Mouse (Mus musculus): ENCODE measurements at regions not wholly inside any gene's neighbourhood (a gene's known extent, or its start where the extent isn't known, plus 50 kb on each side); places are given as distances from the start of the nearest gene placed in this dataset.

DNA sequence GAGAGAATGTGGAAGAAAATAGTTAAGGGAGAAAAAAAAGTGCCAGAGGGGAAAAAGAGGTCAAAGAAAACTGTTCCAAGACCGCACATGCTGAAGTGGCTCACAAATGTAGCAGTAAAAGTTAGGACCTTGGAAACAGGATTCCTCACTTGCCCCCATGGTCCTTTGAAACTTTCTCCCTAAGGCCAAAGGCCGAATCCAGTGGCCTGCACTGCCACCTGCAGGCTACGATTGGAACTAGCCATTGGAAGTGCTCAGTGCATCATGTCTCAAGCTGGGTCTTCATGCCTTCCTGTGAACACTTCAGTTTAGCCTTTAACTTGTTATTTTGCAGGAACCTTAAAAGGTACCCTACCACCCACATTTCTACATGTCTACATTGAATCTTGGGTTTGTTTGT lies 56.3 kb upstream of the Mctp2 start:
- Histone ChIP-seq H3K4me3 (no peak overlapping the region), H3K36me3 (no peaks in the 10 kb centered on the region), H3K27ac (no peak overlapping the region), H3K9me3 (no peaks in the 10 kb centered on the region), H3K4me1 (no peaks in the 10 kb centered on the region), H3K27me3 (ENCODE audit: insufficient read depth, poor library complexity, severe bottlenecking) (no peaks in the 10 kb centered on the region)
- DNase-seq (ENCODE audit: low spot score) = peak; percentile 84
- 7% methylated on average over 3 of the region's 3 CpGs for WGBS

DNA sequence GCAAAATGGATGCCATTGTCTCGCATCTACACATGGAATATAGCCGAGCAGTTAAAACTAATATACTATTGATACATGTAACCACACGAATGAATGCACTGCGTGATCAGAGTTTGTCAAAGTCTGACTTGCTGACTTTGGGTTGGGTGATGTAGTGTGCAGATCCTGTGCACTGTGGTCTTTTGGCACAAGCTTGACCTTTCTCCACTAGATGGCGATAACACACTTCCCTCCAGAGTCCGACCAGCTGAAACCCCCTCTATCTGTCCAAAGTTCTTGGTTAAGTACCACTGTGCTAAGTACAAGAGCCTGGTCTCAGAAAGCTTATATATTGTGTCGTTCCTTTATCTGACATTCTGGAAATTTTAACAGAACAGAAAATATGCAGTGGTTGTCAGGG lies 84.9 kb upstream of the Mctp2 start:
- H3K4me1 ChIP-seq = no peaks in the 10 kb centered on the region

DNA sequence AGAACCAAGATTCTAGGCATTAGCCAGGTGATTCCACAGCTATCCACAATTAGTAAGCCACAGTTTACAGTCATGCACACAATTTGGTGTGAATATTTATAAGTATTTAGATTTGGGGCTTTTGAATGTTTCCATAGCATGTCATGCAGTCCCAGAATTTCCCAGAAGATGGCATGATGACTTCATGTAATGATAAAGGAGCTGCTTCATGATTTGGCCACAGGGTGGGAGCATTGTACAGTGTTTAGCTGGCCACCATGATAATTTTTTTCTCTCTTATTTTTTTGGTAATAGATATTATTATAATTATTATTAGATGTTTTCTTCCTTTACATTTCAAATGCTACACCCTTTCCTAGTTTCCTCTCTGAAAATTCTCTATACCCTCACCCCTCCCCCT lies 93.6 kb upstream of the Mctp2 start:
- H3K4me1 ChIP-seq = no peaks in the 10 kb centered on the region
- no peak overlapping the region for H3K27ac ChIP-seq
- H3K27me3 ChIP-seq (ENCODE audit: insufficient read depth, poor library complexity, severe bottlenecking) = no peaks in the 10 kb centered on the region
- no peaks in the 10 kb centered on the region for H3K9me3 ChIP-seq
- H3K4me3 ChIP-seq = no peak overlapping the region
- no peaks in the 10 kb centered on the region for H3K36me3 ChIP-seq
- no peak for DNase-seq (ENCODE audit: low spot score)

More for the DNA sequence above, 84.9 kb upstream of the Mctp2 start:
- no peak for DNase-seq (ENCODE audit: low spot score)
- Histone ChIP-seq H3K27ac (no peak overlapping the region), H3K4me3 (no peak overlapping the region), H3K27me3 (ENCODE audit: insufficient read depth, poor library complexity, severe bottlenecking) (no peaks in the 10 kb centered on the region), H3K36me3 (no peaks in the 10 kb centered on the region), H3K9me3 (no peaks in the 10 kb centered on the region)
- WGBS = 41% methylated on average over 7 of the region's 7 CpGs

DNA sequence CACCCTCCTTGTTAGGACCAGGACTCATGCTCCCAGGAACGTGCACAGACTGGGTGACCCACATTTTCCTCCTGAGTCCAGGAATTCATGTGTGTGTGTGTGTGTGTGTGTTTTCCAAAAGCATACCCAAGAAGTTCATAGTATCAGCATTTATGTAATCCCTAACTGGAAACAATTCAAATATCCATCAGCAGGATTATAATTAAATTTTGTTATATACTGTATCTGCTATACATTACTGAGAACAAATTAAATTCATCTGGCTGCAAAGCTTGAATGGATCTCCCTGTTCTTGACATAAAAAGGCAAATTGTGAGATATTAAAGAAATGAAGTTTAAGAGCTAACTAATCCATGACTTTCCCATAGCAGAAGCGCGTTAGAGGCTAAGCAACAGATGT lies 99.7 kb upstream of the Mctp2 start:
- H3K9me3 ChIP-seq = no peaks in the 10 kb centered on the region
- H3K36me3 ChIP-seq = no peaks in the 10 kb centered on the region
- H3K4me3 ChIP-seq = no peak overlapping the region
- H3K27me3 ChIP-seq (ENCODE audit: insufficient read depth, poor library complexity, severe bottlenecking) = no peaks in the 10 kb centered on the region
- WGBS = 87% methylated on average over 3 of the region's 3 CpGs
- no peak for DNase-seq (ENCODE audit: low spot score)
- no peak overlapping the region for H3K27ac ChIP-seq
- H3K4me1 ChIP-seq = no peaks in the 10 kb centered on the region

DNA sequence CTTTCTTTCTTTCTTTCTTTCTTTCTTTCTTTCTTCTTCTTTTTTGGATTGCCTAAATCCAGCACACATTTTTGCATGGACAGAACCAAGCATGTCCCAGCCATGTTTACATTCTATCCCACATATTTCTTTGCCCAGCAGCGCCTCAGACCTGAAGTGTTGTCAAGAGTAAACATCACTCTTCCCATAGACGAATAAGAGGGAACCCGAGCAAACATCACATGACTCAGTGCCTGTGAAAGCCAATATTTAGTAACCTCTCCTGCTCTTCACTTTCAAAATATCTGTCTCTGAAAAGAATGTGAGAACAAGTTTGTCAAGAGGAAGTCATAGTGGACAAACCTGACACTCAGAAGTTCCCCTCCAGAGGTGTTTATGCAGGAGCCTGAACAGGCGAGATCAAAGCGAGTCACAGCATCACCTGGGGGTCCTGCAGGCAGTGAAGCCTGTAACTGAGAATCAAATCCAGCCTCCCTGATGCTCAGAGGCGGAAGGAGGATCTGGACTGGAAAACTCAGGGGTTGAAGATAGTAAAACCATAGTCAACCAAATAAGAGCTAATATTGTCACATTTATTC lies 102.1 kb upstream of the Mctp2 start:
- Histone ChIP-seq H3K27ac (no peak overlapping the region), H3K36me3 (no peaks in the 10 kb centered on the region), H3K9me3 (no peaks in the 10 kb centered on the region), H3K4me3 (no peak overlapping the region), H3K27me3 (ENCODE audit: insufficient read depth, poor library complexity, severe bottlenecking) (no peaks in the 10 kb centered on the region), H3K4me1 (no peaks in the 10 kb centered on the region)
- DNase-seq (ENCODE audit: low spot score) = no peak
- 54% methylated on average over 6 of the region's 6 CpGs for WGBS

DNA sequence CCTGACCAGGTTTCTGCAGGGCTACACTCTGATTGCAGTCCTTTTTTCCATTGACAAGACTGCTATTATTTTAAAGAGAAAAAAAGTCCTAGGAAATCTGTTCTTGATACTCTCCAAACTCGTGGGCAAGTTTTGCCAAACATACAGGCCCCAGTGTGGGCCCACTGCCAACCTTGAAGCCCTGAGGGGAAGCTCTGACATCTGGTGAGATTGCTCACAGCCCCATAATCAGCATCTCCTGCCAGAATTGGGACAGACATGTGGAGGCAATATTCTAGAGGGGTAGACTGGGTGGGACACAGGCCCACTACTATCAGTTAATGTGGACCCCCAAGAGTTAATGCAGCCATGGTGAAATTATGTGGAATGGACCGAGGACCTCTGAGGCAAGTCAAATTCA lies 132.1 kb upstream of the Mctp2 start:
- Histone ChIP-seq H3K27ac (no peak overlapping the region), H3K27me3 (ENCODE audit: insufficient read depth, poor library complexity, severe bottlenecking) (no peaks in the 10 kb centered on the region), H3K36me3 (no peaks in the 10 kb centered on the region), H3K9me3 (no peaks in the 10 kb centered on the region), H3K4me3 (no peak overlapping the region), H3K4me1 (no peaks in the 10 kb centered on the region)
- 52% methylated on average over 2 of the region's 2 CpGs for WGBS
- no peak for DNase-seq (ENCODE audit: low spot score)

DNA sequence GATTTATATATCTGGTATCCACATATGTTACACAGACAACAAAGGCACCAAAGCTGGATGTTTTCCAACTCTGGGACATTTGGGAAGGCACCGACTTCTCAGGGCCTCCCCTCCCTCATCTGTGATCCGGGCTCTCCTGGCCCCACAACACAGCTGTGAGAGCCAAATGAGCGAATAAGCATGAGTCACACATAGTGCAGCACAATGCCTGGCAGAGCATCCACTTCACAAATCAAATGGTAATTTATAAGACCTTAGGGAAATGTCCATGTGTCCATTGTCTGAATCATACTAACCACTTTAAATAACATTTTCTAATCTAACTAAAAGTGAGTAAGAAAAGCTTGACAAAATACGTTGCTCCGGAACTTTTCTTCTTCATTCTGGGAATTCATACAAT lies 135.6 kb upstream of the Mctp2 start:
- no peak overlapping the region for H3K27ac ChIP-seq
- H3K27me3 ChIP-seq (ENCODE audit: insufficient read depth, poor library complexity, severe bottlenecking) = no peaks in the 10 kb centered on the region
- no peaks in the 10 kb centered on the region for H3K4me1 ChIP-seq
- no peaks in the 10 kb centered on the region for H3K36me3 ChIP-seq
- no peak for DNase-seq (ENCODE audit: low spot score)
- 89% methylated on average over 5 of the region's 5 CpGs for WGBS
- no peak overlapping the region for H3K4me3 ChIP-seq
- no peaks in the 10 kb centered on the region for H3K9me3 ChIP-seq

DNA sequence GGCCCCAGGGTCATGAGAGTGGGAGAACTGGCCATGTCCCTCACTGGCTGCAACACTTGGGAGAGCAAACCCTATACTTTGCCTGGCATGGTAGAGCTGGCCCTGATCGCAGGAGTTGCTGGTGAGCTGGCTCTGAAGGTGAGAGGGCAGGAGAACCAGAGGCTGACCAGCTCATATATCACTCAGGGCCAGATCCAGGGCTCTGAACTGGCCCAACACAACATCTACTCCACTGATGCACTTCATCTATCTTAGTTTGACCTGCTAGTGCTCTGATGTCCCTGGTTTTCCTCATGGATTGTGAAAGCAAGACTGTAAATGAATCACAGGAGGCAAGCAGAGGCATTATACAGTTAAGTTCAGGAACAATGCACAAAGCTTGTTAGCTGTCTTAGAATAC lies 137.6 kb upstream of the Mctp2 start:
- Histone ChIP-seq H3K36me3 (no peaks in the 10 kb centered on the region), H3K9me3 (no peaks in the 10 kb centered on the region), H3K27me3 (ENCODE audit: insufficient read depth, poor library complexity, severe bottlenecking) (no peaks in the 10 kb centered on the region), H3K4me1 (no peaks in the 10 kb centered on the region), H3K4me3 (no peak overlapping the region), H3K27ac (no peak overlapping the region)
- 84% methylated on average over 1 of the region's 1 CpGs for WGBS
- DNase-seq (ENCODE audit: low spot score) = no peak

DNA sequence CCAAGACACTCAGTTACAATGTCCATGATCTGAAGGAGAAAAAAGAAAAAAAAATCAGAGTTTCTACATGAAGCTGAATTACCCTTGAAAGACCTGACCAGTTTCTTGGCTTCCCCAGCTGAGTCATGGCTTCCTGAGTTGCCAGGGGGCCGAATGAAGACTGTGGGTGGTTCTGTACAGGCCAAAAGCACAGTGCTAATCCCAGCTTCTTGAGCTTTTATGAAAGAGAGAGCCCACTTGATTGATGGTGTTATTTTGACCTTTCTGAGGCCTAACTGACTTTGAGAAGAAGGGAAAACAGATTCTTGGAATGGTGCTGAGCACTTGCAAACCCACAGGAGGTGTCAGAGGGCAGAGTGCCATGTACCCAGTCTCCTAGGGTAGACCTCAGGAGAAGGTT lies 138.4 kb upstream of the Mctp2 start:
- DNase-seq (ENCODE audit: low spot score) = no peak
- H3K4me1 ChIP-seq = no peaks in the 10 kb centered on the region
- WGBS = 63% methylated on average over 1 of the region's 1 CpGs
- no peaks in the 10 kb centered on the region for H3K27me3 ChIP-seq (ENCODE audit: insufficient read depth, poor library complexity, severe bottlenecking)
- no peaks in the 10 kb centered on the region for H3K36me3 ChIP-seq
- no peaks in the 10 kb centered on the region for H3K9me3 ChIP-seq
- no peak overlapping the region for H3K27ac ChIP-seq
- no peak overlapping the region for H3K4me3 ChIP-seq

DNA sequence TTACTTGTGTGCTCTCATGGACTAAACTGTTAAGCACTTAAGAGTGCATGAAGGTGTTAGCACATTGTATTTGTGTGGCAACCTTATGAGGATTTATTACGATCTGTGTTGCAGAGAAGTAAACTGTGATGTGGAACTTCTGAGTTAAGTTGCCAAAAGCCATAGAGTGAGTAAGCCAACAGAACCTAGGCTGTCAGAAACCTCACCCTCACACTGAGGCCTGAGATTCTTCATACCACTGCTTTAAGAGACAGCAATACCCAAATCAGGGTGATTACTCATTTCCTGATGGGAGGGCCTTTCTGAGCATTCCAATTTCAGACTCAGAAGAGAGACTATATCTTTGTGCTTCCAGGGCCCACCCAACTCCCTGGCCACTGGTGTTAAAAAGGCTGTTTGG lies 140.5 kb upstream of the Mctp2 start:
- 86% methylated on average over 1 of the region's 1 CpGs for WGBS

DNA sequence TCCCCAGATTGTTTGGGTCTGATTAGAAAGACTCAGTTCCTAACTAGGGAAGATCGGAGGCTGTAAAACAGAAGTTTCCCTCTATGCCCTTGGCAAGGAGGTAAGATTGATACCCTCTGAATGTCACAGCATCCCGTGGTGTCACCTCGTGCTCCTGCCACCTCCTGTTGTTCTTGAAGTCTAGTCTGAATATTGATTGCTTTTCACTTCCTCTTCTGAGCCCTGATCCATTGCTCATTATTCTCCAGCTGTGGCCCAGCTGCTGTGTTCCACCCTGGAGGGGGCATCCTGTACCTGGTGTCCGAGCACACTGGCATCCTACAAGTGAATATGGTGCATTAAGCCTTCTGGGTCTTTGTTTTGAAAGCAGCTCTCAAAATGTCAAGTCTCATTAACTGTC lies 156.6 kb upstream of the Mctp2 start:
- WGBS = 75% methylated on average over 4 of the region's 4 CpGs
- no peaks in the 10 kb centered on the region for H3K27me3 ChIP-seq (ENCODE audit: insufficient read depth, poor library complexity, severe bottlenecking)
- DNase-seq (ENCODE audit: low spot score) = no peak

More for the DNA sequence above, 140.5 kb upstream of the Mctp2 start:
- Histone ChIP-seq H3K27ac (no peak overlapping the region), H3K4me3 (no peak overlapping the region), H3K27me3 (ENCODE audit: insufficient read depth, poor library complexity, severe bottlenecking) (no peaks in the 10 kb centered on the region), H3K9me3 (no peaks in the 10 kb centered on the region), H3K4me1 (no peaks in the 10 kb centered on the region), H3K36me3 (no peaks in the 10 kb centered on the region)
- no peak for DNase-seq (ENCODE audit: low spot score)

DNA sequence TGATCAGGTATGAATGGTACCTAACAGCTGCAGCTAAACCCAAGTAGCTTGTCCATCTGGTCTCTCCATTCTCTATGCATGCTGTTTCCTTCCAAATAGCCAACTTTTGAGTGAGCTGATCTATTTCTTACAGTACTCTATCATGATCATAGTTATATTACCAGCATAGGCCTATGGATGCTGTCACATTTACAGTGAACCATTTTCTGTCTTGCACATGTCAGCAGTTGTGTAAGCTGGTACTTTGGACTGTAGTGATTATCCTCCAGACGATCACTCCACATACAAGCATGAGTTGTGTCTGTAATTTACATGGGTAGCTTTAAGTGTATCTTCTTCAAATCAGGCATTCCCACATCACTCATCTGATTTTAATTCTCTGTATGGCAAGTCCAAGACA lies 158.2 kb upstream of the Mctp2 start:
- no peaks in the 10 kb centered on the region for H3K4me1 ChIP-seq
- 88% methylated on average over 1 of the region's 1 CpGs for WGBS
- DNase-seq (ENCODE audit: low spot score) = no peak
- no peak overlapping the region for H3K4me3 ChIP-seq
- H3K27ac ChIP-seq = no peak overlapping the region
- no peaks in the 10 kb centered on the region for H3K27me3 ChIP-seq (ENCODE audit: insufficient read depth, poor library complexity, severe bottlenecking)
- no peaks in the 10 kb centered on the region for H3K9me3 ChIP-seq
- no peaks in the 10 kb centered on the region for H3K36me3 ChIP-seq

More for the DNA sequence above, 156.6 kb upstream of the Mctp2 start:
- Histone ChIP-seq H3K36me3 (no peaks in the 10 kb centered on the region), H3K9me3 (no peaks in the 10 kb centered on the region), H3K4me3 (no peak overlapping the region), H3K4me1 (no peaks in the 10 kb centered on the region), H3K27ac (no peak overlapping the region)

DNA sequence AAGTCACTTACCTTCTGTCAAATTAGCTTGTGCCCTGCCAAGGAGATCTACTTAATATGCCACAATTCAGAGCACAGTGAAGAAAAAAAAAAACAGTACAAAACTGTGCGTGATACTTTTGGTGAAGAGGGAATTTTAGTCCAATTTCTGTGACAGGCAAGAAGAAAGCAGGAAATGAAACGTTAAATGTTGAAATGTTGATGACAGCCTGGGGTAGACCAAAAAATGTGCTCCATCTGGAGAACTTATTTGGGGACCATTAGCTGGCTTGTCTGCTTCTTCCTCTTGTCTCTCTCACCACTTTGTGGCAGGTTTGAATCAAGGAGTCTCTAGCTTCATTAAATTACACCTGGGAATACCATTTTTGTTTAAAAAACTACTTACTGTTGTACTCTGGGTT lies 163.3 kb upstream of the Mctp2 start:
- Histone ChIP-seq H3K27ac (no peak overlapping the region), H3K4me3 (no peak overlapping the region), H3K27me3 (ENCODE audit: insufficient read depth, poor library complexity, severe bottlenecking) (no peaks in the 10 kb centered on the region), H3K9me3 (no peaks in the 10 kb centered on the region), H3K36me3 (no peaks in the 10 kb centered on the region), H3K4me1 (no peaks in the 10 kb centered on the region)
- DNase-seq (ENCODE audit: low spot score) = no peak
- 74% methylated on average over 2 of the region's 2 CpGs for WGBS

DNA sequence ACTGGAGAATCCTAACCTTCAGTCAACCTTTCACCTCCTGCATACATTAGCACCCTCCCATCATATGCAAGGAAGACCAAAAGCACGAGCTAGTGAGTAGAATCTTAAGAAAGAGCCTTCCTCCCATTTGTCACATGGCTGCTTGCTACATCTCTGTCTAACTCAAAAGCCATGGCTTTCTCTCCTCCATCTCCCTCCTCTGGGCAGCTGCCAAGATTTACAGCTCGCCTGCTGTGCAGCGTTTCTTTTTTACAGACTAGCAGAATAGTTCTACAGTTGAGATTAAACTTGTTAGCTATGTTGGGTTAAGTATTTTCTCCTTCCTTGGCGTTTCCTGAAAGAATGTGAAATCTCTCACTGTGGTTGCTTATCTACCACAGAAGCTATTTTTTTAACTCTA lies 168.3 kb upstream of the Mctp2 start:
- no peak for DNase-seq (ENCODE audit: low spot score)
- H3K27ac ChIP-seq = no peak overlapping the region
- no peaks in the 10 kb centered on the region for H3K9me3 ChIP-seq
- H3K27me3 ChIP-seq (ENCODE audit: insufficient read depth, poor library complexity, severe bottlenecking) = no peaks in the 10 kb centered on the region
- no peaks in the 10 kb centered on the region for H3K4me1 ChIP-seq
- no peak overlapping the region for H3K4me3 ChIP-seq
- no peaks in the 10 kb centered on the region for H3K36me3 ChIP-seq
- 47% methylated on average over 4 of the region's 4 CpGs for WGBS
